Mouse (Mus musculus) Patski (cell line): ENCODE data around the gene C1galt1. TPM values are rescaled to one million over a fixed set of nuclear protein-coding genes. Genes with fewer than 3 reads are reported as not detected.

ENCODE experiments used
- ATAC-seq: fragments of 100-300 bp; one replicate; pipeline ENCODE4 v1.8.0; 2021
- CTCF ChIA-PET: fragments of 350-600 bp; sonication (Branson Sonifier 250); formaldehyde crosslinking; loops from one replicate; lab custom pipeline; 2022; ENCODE audit warnings: inconsistent platforms; lab: Charles Lee
- POLR2A ChIA-PET: fragments of 350-600 bp; sonication (Branson Sonifier 250); formaldehyde crosslinking; loops from one replicate; lab custom pipeline; 2022; ENCODE audit warnings: antibody characterized with exemption, inconsistent platforms; lab: Charles Lee
- DNase-seq: peaks from one replicate; pipeline ENCODE4 v3.0.0-alpha.2; 2011; ENCODE audit warnings: low read depth, low spot score
- H3K27me3 ChIP-seq: fragments of 371-371 bp; one replicate; pipeline ENCODE4 v1.5.1; 2021
- CTCF ChIP-seq: fragments of 100-300 bp; IDR thresholded peaks from one replicate; pipeline ENCODE4 v1.5.1; 2021
- in situ Hi-C: fragments of 300-500 bp; cut with MboI; formaldehyde crosslinking; loops from 3 replicates; pipeline ENCODE4 v1.11.1; 2018; ENCODE audit warnings: low pct_unique_long_range_greater_than_20kb, mixed read lengths
- polyA plus RNA-seq: library from polyadenylated mRNA; unstranded; gene quantifications from one replicate; pipeline ENCODE4 v1.2.3, GENCODE M21; 2021

The C1galt1 gene
- polyA plus RNA-seq, 1 experiment from 2014 or later: 27.5 TPM

DNA sequence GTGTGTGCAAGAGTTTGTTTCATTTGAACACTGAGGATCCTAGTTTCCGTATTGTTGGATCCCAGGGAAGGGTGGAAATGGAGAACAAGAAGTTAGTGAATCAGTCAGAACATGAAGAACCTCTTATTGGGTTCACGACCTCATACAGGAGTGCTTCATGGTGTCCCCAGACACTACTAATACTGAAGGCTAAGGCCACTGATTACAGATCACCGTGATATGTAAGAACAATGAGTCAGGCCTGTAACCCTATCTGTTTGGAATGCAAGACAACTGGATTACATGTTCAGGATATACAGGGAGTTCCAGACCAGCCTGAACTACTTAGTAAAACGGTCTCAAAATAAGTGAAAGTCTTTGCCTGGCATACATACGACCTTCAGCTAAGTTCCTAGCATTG lies 13.9 kb downstream of the C1galt1 start:
- DNase-seq (no peak), ATAC-seq (peak; percentile 41)
- no peak for TF ChIP-seq CTCF
- H3K27me3 ChIP-seq: no peaks in the 10 kb centered on the region
- in situ Hi-C loops: loop anchor here (25.0 kb wide), 1 partner anchor 654 kb away; the partner anchor contains the start of gene Glcci1
- ChIA-PET POLR2A (no interaction called here), CTCF (interaction anchor here (1.1 to 2.1 kb wide), 4 partner anchors 8 to 29 kb away, joined by 3 to 8 read pairs (median 4); no protein-coding TSS in a partner anchor)

GRCm38 (mm10) chr6:7859161-7859560 lies 14.5 kb downstream of the C1galt1 start:
- ChIA-PET CTCF (no interaction called here), POLR2A (no interaction called here)
- ATAC-seq (no peak), DNase-seq (no peak)
- TF ChIP-seq CTCF: no peak
- no peaks in the 10 kb centered on the region for H3K27me3 ChIP-seq
- in situ Hi-C loops: loop anchor here (25.0 kb wide), 1 partner anchor 653 kb away; the partner anchor contains the start of gene Glcci1

- no peak for TF ChIP-seq CTCF
- CTCF ChIA-PET: interaction anchor here (0.6 kb wide), 1 partner anchor 40 kb away, joined by 3 read pairs; no protein-coding TSS in a partner anchor
- DNase-seq (no peak), ATAC-seq (no peak)
- no peaks in the 10 kb centered on the region for H3K27me3 ChIP-seq
- POLR2A ChIA-PET: no interaction called here
- in situ Hi-C loops: loop anchor here (25.0 kb wide), 1 partner anchor 651 kb away; the partner anchor contains the start of gene Glcci1
These were observed 16.4 kb downstream of the C1galt1 start for GRCm38 (mm10) chr6:7861033-7861432.

GRCm38 (mm10) chr6:7863354-7863753 lies 18.7 kb downstream of the C1galt1 start:
- ChIA-PET POLR2A (no interaction called here), CTCF (no interaction called here)
- in situ Hi-C loops: loop anchor here (25.0 kb wide), 1 partner anchor 649 kb away; the partner anchor contains the start of gene Glcci1
- DNase-seq (no peak), ATAC-seq (no peak)
- H3K27me3 ChIP-seq: no peaks in the 10 kb centered on the region
- TF ChIP-seq CTCF: no peak

GRCm38 (mm10) chr6:7876836-7877235 lies 32.2 kb downstream of the C1galt1 start:
- DNase-seq (no peak), ATAC-seq (no peak)
- CTCF ChIA-PET: no interaction called here
- TF ChIP-seq CTCF: no peak
- in situ Hi-C loops: no loop called here
- H3K27me3 ChIP-seq: no peaks in the 10 kb centered on the region
- POLR2A ChIA-PET: no interaction called here

DNA sequence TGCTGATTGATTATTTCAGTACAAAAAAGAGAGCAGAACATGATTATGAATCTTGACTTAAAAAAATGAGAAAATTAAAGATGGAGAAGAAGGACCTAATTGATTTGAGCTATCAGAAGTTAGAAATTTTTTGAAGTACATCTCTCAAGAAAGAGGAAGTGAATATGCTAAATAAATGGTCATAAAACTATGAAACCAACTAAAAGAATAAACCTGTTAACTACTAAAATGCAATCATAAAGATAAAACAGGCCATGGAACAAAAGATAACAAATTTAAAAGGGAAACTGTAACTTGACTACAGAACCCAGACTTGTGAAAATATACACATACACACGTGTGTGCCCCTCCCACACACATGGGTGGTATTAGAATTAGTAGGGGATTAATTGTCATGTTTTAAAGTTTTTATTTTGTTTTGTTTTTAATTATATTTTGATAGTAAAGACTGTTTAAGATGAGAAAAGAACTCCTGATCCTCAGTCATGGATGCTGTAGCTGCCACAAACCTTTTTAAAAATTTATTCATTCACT lies 37.0 kb downstream of the C1galt1 start:
- no peak for TF ChIP-seq CTCF
- ATAC-seq (no peak), DNase-seq (no peak)
- in situ Hi-C loops: no loop called here
- ChIA-PET POLR2A (no interaction called here), CTCF (interaction anchor here (1.2 kb wide), 1 partner anchor 37 kb away, joined by 3 read pairs; the partner anchor contains the start of gene C1galt1)
- H3K27me3 ChIP-seq: no peaks in the 10 kb centered on the region

DNA sequence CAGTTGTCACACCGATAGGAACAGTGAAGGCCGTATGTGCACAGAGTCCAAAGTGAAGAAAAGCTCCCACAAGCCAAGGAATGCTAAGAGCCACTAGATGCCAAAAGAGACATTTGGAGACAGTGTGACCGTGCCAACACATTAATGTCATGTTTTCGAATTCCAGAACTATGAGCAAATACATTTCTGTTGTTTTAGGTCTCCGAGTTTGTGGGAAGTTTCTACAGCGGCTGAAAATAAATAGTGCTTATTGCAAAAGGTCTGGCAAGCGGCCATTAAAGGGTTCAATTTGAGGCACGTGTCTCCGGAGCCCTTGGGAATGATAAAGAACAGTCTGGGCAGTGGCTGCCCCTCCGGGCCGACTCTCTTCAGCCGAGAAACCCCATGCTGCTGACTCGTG lies 37.9 kb downstream of the C1galt1 start:
- ATAC-seq (peak; percentile 92), DNase-seq (peak; percentile 89)
- POLR2A ChIA-PET: no interaction called here

DNA sequence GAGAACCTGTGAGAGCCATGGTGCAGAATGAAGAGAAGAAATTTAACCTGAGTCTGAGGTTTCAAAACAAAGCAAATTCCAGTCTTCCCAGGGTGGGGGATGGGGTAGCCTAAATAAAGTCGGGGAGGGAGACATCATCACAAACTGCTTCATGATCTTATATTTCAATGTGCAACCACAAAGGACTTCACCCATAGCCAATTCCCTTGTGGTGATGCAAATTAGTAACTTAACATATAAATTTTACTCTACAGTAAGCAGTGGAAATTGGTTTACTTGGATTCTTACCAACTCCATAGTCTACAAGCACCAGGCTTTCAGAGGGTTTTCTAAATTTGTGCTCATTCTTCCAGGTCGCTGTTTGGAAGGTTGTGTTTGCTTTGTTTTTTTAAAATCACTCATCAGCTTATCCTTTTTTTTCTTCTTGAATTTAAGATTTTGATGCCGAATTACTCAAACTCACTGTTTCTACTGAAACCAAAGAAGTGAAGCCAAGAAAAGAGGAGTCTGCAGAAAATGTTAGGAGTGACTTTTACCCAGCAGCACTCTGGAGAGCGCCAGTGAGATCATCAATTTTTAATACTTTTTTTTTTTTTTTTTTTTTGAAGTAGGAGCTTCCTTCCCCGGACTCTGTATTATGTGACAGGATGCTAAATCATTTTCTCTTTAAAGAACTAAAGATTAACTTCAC lies 41.5 kb downstream of the C1galt1 start:
- POLR2A ChIA-PET: interaction anchor here (1.0 kb wide), 1 partner anchor 13 kb away, joined by 3 read pairs; no protein-coding TSS in a partner anchor
- in situ Hi-C loops: no loop called here
- no peak for ATAC-seq

More for the DNA sequence above, 37.9 kb downstream of the C1galt1 start:
- CTCF ChIA-PET: interaction anchor here (1.2 kb wide), 1 partner anchor 38 kb away, joined by 3 read pairs; the partner anchor contains the start of gene C1galt1
- in situ Hi-C loops: no loop called here
- no peak for TF ChIP-seq CTCF
- no peaks in the 10 kb centered on the region for H3K27me3 ChIP-seq

GRCm38 (mm10) chr6:7886685-7887004 lies 42.0 kb downstream of the C1galt1 start:
- ATAC-seq: peak; percentile 32
- CTCF ChIA-PET: interaction anchor here (1.0 kb wide), 2 partner anchors 12 to 24 kb away, joined by 3 to 4 read pairs; no protein-coding TSS in a partner anchor
- in situ Hi-C loops: no loop called here
- no peak for TF ChIP-seq CTCF
- no peaks in the 10 kb centered on the region for H3K27me3 ChIP-seq
- POLR2A ChIA-PET: interaction anchor here (1.0 kb wide), 1 partner anchor 14 kb away, joined by 3 read pairs; no protein-coding TSS in a partner anchor
- no peak for DNase-seq

More for the DNA sequence above, 41.5 kb downstream of the C1galt1 start:
- DNase-seq: no peak
- TF ChIP-seq CTCF: no peak
- H3K27me3 ChIP-seq: no peaks in the 10 kb centered on the region
- CTCF ChIA-PET: interaction anchor here (1.0 kb wide), 2 partner anchors 13 to 24 kb away, joined by 3 to 4 read pairs; no protein-coding TSS in a partner anchor

DNA sequence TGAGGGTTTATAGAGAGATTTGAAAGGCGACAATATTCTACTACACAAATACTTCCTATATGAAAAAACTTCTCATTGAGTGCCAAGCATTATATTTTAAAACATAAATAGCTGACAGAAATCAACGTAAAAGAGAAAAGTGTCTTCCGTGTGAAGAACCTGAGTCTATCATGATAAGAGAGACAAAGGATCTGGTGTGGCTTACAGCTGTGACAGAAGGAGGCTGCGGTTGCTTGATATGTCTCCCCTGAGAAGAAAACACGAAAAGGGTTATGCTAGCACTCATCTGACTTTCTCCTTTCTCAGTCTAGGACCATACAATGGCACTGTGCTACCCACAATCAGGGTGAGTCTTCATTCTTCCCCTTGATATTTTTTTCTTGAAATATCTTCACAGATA lies 51.7 kb downstream of the C1galt1 start:
- in situ Hi-C loops: no loop called here
- POLR2A ChIA-PET: no interaction called here

GRCm38 (mm10) chr6:7912015-7912414 lies 67.4 kb downstream of the C1galt1 start:
- TF ChIP-seq CTCF: no peak
- DNase-seq (no peak), ATAC-seq (no peak)
- H3K27me3 ChIP-seq: no peaks in the 10 kb centered on the region
- ChIA-PET POLR2A (no interaction called here), CTCF (no interaction called here)
- in situ Hi-C loops: no loop called here

More for the DNA sequence above, 51.7 kb downstream of the C1galt1 start:
- no peak for ATAC-seq
- CTCF ChIA-PET: no interaction called here
- DNase-seq: no peak
- H3K27me3 ChIP-seq: peaks cover 4% of the 10 kb centered on the region
- TF ChIP-seq CTCF: no peak

Other genes with a start within 250 kb of the C1galt1 start
- gene Asns, start 151.6 kb upstream of the C1galt1 start, polyA plus RNA-seq: 103 TPM